Mouse (Mus musculus) liver, postnatal 0 days (tissue): ENCODE measurements around the gene Cpne2. TPM values are rescaled to one million over a fixed set of nuclear protein-coding genes. Genes with fewer than 3 reads are reported as not detected.

Experiments
- ATAC-seq: fragments of 200-750 bp; cut with Nextera tagmentation; 2 replicates; pipeline ENCODE4 v1.8.0; 2017; ENCODE audit warnings: mild to moderate bottlenecking, moderate library complexity
- DNase-seq: peaks from one replicate; pipeline ENCODE4 v3.0.0-alpha.2; 2016
- H3K27ac ChIP-seq: fragments of 300-500 bp; sonication (generic); 2 replicates; pipeline ENCODE4 v1.5.1; 2014; ENCODE audit warnings: antibody characterized with exemption, moderate library complexity, mild to moderate bottlenecking, low read depth
- H3K27me3 ChIP-seq: fragments of 300-500 bp; sonication (generic); 2 replicates; pipeline ENCODE4 v1.6.1; 2014; ENCODE audit warnings: low read length, control low read depth, mixed read lengths; ENCODE audit not compliant: insufficient read depth
- H3K36me3 ChIP-seq: fragments of 300-500 bp; sonication (generic); replicated peaks from 2 replicates; pipeline ENCODE4 v1.6.1; 2014; ENCODE audit warnings: mild to moderate bottlenecking, control low read depth, low read length, moderate library complexity, mixed read lengths; ENCODE audit not compliant: insufficient read depth
- H3K4me1 ChIP-seq: fragments of 300-500 bp; sonication (generic); 2 replicates; pipeline ENCODE4 v1.6.1; 2014; ENCODE audit warnings: antibody characterized with exemption, mild to moderate bottlenecking, control low read depth; ENCODE audit not compliant: insufficient read depth
- H3K4me2 ChIP-seq: fragments of 300-500 bp; sonication (generic); 2 replicates; pipeline ENCODE4 v1.6.1; 2014; ENCODE audit warnings: low read depth, mild to moderate bottlenecking, low read length, moderate library complexity, mixed read lengths
- H3K4me3 ChIP-seq: fragments of 300-500 bp; sonication (generic); 2 replicates; pipeline ENCODE4 v1.5.1; 2014; ENCODE audit warnings: low read depth, low read length
- H3K9ac ChIP-seq: fragments of 300-500 bp; sonication (generic); replicated peaks from 2 replicates; pipeline ENCODE4 v1.6.1; 2014; ENCODE audit warnings: mild to moderate bottlenecking, moderate library complexity
- H3K9me3 ChIP-seq: fragments of 300-500 bp; sonication (generic); 2 replicates; pipeline ENCODE4 v1.6.1; 2016; ENCODE audit warnings: mild to moderate bottlenecking, control low read depth, low read length, mixed read lengths
- CTCF ChIP-seq: sonication (generic); IDR thresholded peaks from 2 replicates; pipeline ENCODE4 v1.5.1; 2016; ENCODE audit warnings: antibody characterized with exemption, low read depth
- EP300 ChIP-seq: IDR thresholded peaks from 2 replicates; pipeline ENCODE4 v1.6.1; 2016; ENCODE audit warnings: antibody characterized with exemption, low read depth, mild to moderate bottlenecking
- WGBS: fragments of 180-500 bp; shearing (Covaris S2); extraction: QIAGEN DNeasy Blood & Tissue Kit; methylation state at CpG from one replicate; pipeline ENCODE4 v1.1.7; 2014; ENCODE audit not compliant: insufficient replicate concordance; 5-methylcytosine and 5-hydroxymethylcytosine counted together
- polyA plus RNA-seq: library from polyadenylated mRNA; unstranded; fragments of >200 nt; fragmentation: Nextera tagmentation; extraction: Ambion mirVana; gene quantifications from 2 replicates; pipeline ENCODE4 v1.2.1, GENCODE M21; 2015

Cpne2 gene
- polyA plus RNA-seq, 1 experiment from 2014 or later, result 3.9 TPM

DNA sequence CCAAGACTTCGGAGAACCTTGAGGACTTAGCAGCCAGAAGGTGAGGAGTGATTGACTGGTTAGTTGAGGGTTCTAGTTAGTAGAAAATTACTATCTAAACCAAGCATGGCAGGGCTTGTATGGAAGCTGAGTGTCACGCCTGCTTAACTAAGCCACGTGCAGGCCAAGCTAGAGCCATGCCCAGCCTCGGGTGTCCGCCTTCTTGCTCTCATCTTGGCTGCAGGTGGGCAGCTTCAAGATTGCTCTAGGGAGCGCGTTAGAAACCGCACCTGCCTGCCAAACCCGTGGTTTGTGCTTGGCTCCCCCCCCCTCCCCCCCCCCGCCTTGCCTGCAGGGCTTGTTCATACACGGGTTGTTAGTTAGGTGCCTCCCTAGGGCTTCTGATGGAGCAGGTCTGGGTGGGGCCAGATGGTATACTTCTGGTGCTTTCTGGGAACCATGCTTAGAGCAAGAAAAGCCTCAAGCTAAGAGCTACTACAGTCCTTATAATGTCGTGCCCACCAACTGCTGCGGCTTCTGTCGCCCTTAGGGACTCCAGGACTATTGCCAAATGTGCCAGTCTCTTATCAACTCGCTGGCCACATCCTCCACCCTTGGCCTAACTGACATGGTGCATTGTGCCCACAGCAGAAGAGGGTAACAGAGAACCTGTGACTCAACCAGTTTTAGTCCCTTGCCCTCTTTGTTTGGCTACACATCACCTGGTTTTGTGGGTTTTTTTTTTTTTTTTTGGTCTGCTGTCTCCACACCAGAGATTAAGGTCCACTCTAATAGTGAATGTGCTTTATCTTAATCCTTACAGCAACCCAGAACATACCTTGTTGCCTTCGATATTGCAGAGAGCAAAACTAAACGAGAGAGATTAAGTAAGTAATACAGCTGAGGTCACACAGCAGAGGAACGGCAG is 8.4 kb downstream of the Cpne2 start:
- Histone ChIP-seq H3K4me1 (peaks cover 3% of the 10 kb centered on the region; the same call in 1 of the 2 replicates), H3K36me3 (no peaks in the 10 kb centered on the region), H3K9me3 (no peaks in the 10 kb centered on the region), H3K27me3 (no peaks in the 10 kb centered on the region), H3K9ac (no peak overlapping the region), H3K27ac (no peak overlapping the region), H3K4me2 (no peak overlapping the region), H3K4me3 (no peak overlapping the region)
- no peak for TF ChIP-seq CTCF
- peak; percentile 79 for TF ChIP-seq EP300
- peak; percentile 36 for DNase-seq
- ATAC-seq, result peak; percentile 71
- 60% methylated on average over 17 of the region's 18 CpGs for WGBS

DNA sequence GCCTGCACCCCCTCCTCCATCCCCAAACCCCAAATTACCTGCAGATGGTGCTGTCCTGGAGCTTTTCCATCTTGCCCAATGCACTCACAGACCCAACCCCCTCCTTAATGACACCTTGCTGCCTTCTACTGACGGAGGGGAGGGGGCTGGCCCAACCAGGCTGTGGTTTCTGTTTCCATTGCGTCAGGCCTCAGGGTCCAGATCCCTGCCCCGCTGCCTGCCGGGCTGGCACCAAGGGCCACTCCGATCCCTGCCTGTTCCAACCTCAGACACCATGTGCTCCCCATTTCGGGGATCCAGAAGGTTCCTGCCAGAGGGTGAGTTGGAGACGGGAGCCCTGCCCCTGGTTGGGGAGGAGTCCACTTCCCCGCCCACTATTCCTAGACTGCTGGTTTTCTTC is 11.2 kb downstream of the Cpne2 start:
- Histone ChIP-seq H3K4me1 (peaks cover 6% of the 10 kb centered on the region), H3K4me2 (no peak overlapping the region), H3K27me3 (no peaks in the 10 kb centered on the region), H3K9me3 (no peaks in the 10 kb centered on the region), H3K27ac (no peak overlapping the region), H3K36me3 (no peaks in the 10 kb centered on the region), H3K4me3 (no peak overlapping the region), H3K9ac (no peak overlapping the region)
- 68% methylated on average over 8 of the region's 8 CpGs for WGBS
- DNase-seq (no peak), ATAC-seq (no peak)
- TF ChIP-seq CTCF, result no peak
- no peak for TF ChIP-seq EP300

- Histone ChIP-seq H3K4me2 (no peak overlapping the region), H3K4me3 (no peak overlapping the region), H3K9ac (no peak overlapping the region), H3K27ac (no peak overlapping the region), H3K36me3 (no peaks in the 10 kb centered on the region), H3K4me1 (peaks cover 5% of the 10 kb centered on the region; the same call in 1 of the 2 replicates), H3K27me3 (no peaks in the 10 kb centered on the region), H3K9me3 (no peaks in the 10 kb centered on the region)
- no peak for DNase-seq
- no peak for ATAC-seq
- TF ChIP-seq CTCF, result no peak
- no peak for TF ChIP-seq EP300
- 71% methylated on average over 5 of the region's 5 CpGs for WGBS
Measured at GRCm38 (mm10) chr8:94549041-94549440, 16.3 kb downstream of the Cpne2 start.

DNA sequence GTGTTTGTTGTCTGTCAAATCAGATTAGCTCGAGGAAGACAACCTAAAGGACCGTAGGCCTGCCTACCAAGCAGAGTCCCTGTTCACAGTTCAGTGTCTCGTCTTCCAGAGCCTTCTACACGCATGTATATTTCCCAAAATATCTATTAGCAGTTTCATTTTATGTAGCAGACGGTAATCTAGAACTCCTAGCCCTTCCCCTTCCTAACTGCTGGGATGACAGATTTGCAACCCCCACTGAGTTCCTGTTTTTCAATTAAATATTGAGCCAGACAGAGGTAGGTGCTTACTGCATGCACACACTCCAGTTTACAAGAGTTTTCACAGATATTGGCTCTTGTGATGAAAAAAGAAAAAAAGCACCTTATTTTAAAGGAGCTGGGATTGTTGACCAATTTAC is 16.7 kb downstream of the Cpne2 start:
- H3K9ac ChIP-seq, result no peak overlapping the region
- no peaks in the 10 kb centered on the region for H3K36me3 ChIP-seq
- H3K27ac ChIP-seq, result 0 out of 2 replicates have a peak overlapping the region, but pooled peaks have one; percentile 13
- no peaks in the 10 kb centered on the region for H3K27me3 ChIP-seq
- peaks cover 5% of the 10 kb centered on the region; the same call in 1 of the 2 replicates for H3K4me1 ChIP-seq
- DNase-seq (no peak), ATAC-seq (peak; percentile 4; the same call in 1 of the 2 replicates)
- 33% methylated on average over 5 of the region's 5 CpGs for WGBS
- TF ChIP-seq CTCF (no peak), EP300 (no peak)
- H3K4me2 ChIP-seq, result no peak overlapping the region
- H3K9me3 ChIP-seq, result no peaks in the 10 kb centered on the region
- H3K4me3 ChIP-seq, result no peak overlapping the region

- no peaks in the 10 kb centered on the region for H3K27me3 ChIP-seq
- no peak for ATAC-seq
- no peak for DNase-seq
- peaks cover 5% of the 10 kb centered on the region; the same call in 1 of the 2 replicates for H3K4me1 ChIP-seq
- H3K36me3 ChIP-seq, result no peaks in the 10 kb centered on the region
- H3K9ac ChIP-seq, result no peak overlapping the region
- H3K4me3 ChIP-seq, result no peak overlapping the region
- WGBS, result 79% methylated on average over 5 of the region's 5 CpGs
- TF ChIP-seq CTCF (no peak), EP300 (no peak)
- H3K27ac ChIP-seq, result 0 out of 2 replicates have a peak overlapping the region, but pooled peaks have one; percentile 13
- H3K4me2 ChIP-seq, result no peak overlapping the region
- H3K9me3 ChIP-seq, result no peaks in the 10 kb centered on the region
Measured at GRCm38 (mm10) chr8:94549998-94550397, 17.2 kb downstream of the Cpne2 start.

DNA sequence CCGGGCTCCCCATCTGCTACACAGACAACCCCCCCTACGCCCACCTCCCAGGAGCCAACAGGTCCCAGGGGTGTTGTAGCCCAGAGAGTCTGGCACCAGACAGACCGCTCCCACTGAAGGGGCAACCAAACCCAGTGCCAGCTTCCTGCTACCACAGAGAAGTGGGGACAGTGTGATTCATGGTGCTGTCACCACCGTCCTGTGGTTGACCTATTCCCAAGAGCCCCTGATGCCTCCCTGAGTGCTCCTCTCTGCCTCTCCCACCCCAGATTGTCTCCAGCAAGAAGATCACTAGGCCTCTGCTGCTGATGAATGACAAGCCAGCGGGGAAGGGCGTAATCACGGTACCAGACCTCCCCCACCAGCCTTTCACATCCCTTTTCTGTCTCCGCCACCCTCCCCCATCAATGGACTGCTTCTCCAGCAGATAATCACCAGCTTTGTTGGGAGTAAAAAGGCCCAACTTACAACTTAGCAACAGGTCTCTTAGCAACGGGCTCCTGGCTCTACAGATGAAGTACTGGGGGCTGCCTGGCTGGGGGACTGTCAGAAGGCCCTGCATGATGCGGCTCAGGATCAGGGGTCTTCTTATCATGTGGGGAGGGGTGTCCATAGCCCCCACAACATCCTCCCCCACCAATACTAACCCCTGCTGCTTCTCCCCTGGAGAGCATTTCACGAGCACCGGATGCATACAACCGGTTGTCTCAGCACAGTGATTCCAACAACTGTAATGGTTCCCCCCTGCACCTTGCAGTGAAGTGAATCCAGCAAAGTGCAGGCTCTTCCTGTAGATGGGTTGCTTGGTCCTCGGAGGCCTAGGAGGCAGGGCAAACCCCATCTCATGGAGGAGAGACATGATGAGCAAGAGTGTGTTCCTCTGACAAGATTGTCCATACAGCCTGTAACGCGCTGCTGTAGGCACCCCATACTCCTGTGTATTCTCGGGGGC is 19.0 kb downstream of the Cpne2 start:
- Histone ChIP-seq H3K27ac (no peak overlapping the region), H3K9me3 (no peaks in the 10 kb centered on the region), H3K4me3 (no peak overlapping the region), H3K27me3 (no peaks in the 10 kb centered on the region), H3K36me3 (no peaks in the 10 kb centered on the region), H3K4me1 (peaks cover 5% of the 10 kb centered on the region; the same call in 1 of the 2 replicates), H3K9ac (no peak overlapping the region), H3K4me2 (no peak overlapping the region)
- DNase-seq (peak; percentile 31), ATAC-seq (peak; percentile 41; the same call in 1 of the 2 replicates)
- no peak for TF ChIP-seq EP300
- TF ChIP-seq CTCF, result no peak
- 64% methylated on average over 17 of the region's 17 CpGs for WGBS
